Mouse (Mus musculus) left cerebral cortex, postnatal 4 days (tissue): Measurements from ENCODE around the gene Wdr25. TPM values are rescaled to one million over a fixed set of nuclear protein-coding genes. Genes with fewer than 3 reads are reported as not detected.

Experiments
- DNase-seq: peaks from one replicate; pipeline ENCODE4 v3.0.0-alpha.2; 2022
- intact Hi-C: fragments of 180-260 bp; cut with DNase I; formaldehyde crosslinking; loops from one replicate; pipeline ENCODE4 v1.15.1; 2025
- total RNA-seq, 2 experiments: library from RNA; stranded (reverse); gene quantifications; 2 replicates each; pipeline ENCODE4 v1.2.3; 2021

Wdr25 gene
- total RNA-seq, 2 experiments from 2014 or later: 4.9 to 6.2 TPM

GRCm38 (mm10) chr12:108979977-108980376, 86.5 kb downstream of the Wdr25 start:
- no peak for DNase-seq
- intact Hi-C loops: no loop called here

- intact Hi-C loops: no loop called here
- no peak for DNase-seq
Observed at GRCm38 (mm10) chr12:108981941-108982683, 88.7 kb downstream of the Wdr25 start.

- no peak for DNase-seq
- intact Hi-C loops: no loop called here
Observed at GRCm38 (mm10) chr12:108982684-108982960, 89.2 kb downstream of the Wdr25 start.

- intact Hi-C loops: no loop called here
- no peak for DNase-seq
Observed at GRCm38 (mm10) chr12:108983496-108983895, 90.1 kb downstream of the Wdr25 start.

- DNase-seq: peak; percentile 53
- intact Hi-C loops: no loop called here
Observed at GRCm38 (mm10) chr12:108984471-108984870, 91.0 kb downstream of the Wdr25 start.

- intact Hi-C loops: no loop called here
- no peak for DNase-seq
Observed at GRCm38 (mm10) chr12:108985025-108985424, 91.6 kb downstream of the Wdr25 start.

GRCm38 (mm10) chr12:108987448-108987847, 94.0 kb downstream of the Wdr25 start:
- no peak for DNase-seq
- intact Hi-C loops: no loop called here

- DNase-seq: no peak
- intact Hi-C loops: no loop called here
Observed at GRCm38 (mm10) chr12:108990425-108990824, 97.0 kb downstream of the Wdr25 start.

GRCm38 (mm10) chr12:108993046-108993445, 99.6 kb downstream of the Wdr25 start:
- no peak for DNase-seq
- intact Hi-C loops: no loop called here

- DNase-seq: peak; percentile 67
- intact Hi-C loops: no loop called here
Observed at GRCm38 (mm10) chr12:108994436-108995031, 101.1 kb downstream of the Wdr25 start.

GRCm38 (mm10) chr12:108995976-108996636, 102.7 kb downstream of the Wdr25 start:
- intact Hi-C loops: no loop called here
- peak; percentile 75 for DNase-seq

- no peak for DNase-seq
- intact Hi-C loops: no loop called here
Observed at GRCm38 (mm10) chr12:108997249-108997648, 103.8 kb downstream of the Wdr25 start.

GRCm38 (mm10) chr12:109002978-109003377, 109.5 kb downstream of the Wdr25 start:
- intact Hi-C loops: no loop called here
- DNase-seq: no peak

GRCm38 (mm10) chr12:109010070-109010649, 116.7 kb downstream of the Wdr25 start:
- no peak for DNase-seq
- intact Hi-C loops: no loop called here

GRCm38 (mm10) chr12:109022181-109022691, 128.8 kb downstream of the Wdr25 start:
- intact Hi-C loops: no loop called here
- peak; percentile 90 for DNase-seq

- no peak for DNase-seq
- intact Hi-C loops: no loop called here
Observed at GRCm38 (mm10) chr12:109022966-109023365, 129.5 kb downstream of the Wdr25 start.

- intact Hi-C loops: no loop called here
- peak; percentile 57 for DNase-seq
Observed at GRCm38 (mm10) chr12:109023780-109024179, 130.3 kb downstream of the Wdr25 start.

- DNase-seq: no peak
- intact Hi-C loops: no loop called here
Observed at GRCm38 (mm10) chr12:109037026-109037425, 143.6 kb downstream of the Wdr25 start.

GRCm38 (mm10) chr12:109038179-109038819, 144.9 kb downstream of the Wdr25 start:
- intact Hi-C loops: no loop called here
- DNase-seq: peak; percentile 51

GRCm38 (mm10) chr12:109039311-109039710, 145.9 kb downstream of the Wdr25 start:
- intact Hi-C loops: no loop called here
- no peak for DNase-seq

- DNase-seq: no peak
- intact Hi-C loops: no loop called here
Observed at GRCm38 (mm10) chr12:109044497-109044896, 151.1 kb downstream of the Wdr25 start.
